Mouse (Mus musculus) left cerebral cortex, adult 18-20 months (tissue): ENCODE measurements around the gene Ephb4. TPM values are rescaled to one million over a fixed set of nuclear protein-coding genes. Genes with fewer than 3 reads are reported as not detected.

Source experiments
- DNase-seq, 2 experiments: peaks; one replicate each; pipeline ENCODE4 v3.0.0; 2021 to 2022; ENCODE audit warnings: low spot score in 2 of 2, mixed read lengths in 1 of 2
- total RNA-seq, 2 experiments: library from RNA; stranded (reverse); gene quantifications; 2 replicates each; pipeline ENCODE4 v1.2.3; 2021

The Ephb4 gene
- total RNA-seq, 2 experiments from 2014 or later = 5.5 to 5.8 TPM

GRCm38 (mm10) chr5:137352011-137352975, 2.4 kb downstream of the Ephb4 start:
- DNase-seq = no peak

DNA sequence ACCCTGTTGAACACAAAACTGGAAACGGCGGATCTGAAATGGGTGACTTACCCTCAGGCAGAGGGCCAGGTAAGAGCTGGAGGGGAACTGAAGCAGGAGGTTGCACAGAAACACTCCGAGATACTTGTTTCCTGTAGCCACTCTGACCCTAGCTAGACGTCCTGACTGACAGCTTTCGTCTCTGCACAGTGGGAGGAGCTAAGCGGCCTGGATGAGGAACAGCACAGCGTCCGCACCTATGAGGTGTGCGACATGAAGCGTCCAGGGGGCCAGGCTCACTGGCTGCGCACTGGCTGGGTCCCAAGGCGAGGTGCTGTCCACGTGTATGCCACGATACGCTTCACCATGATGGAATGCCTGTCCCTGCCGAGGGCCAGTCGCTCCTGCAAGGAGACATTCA, 4.2 kb downstream of the Ephb4 start:
- no peak for DNase-seq

DNA sequence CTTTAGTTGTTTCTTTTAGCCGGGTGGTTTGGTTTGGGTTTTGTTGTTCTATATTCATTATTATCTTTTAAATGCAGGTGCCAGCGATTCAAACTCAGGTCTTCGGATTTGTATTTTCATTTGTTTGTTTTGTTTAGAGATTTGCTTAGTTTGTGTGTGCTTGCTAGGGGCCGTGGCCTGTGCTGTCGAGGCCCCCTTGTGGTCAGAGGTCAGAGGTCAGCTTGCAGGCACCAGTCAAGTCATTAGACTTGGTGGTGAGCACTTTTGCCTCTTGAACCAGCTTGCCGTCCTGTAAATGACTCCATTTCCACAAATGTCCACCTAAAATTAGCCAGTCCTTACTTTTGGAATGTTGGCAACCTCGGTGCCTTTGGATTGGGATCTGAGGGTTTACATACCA, 8.5 kb downstream of the Ephb4 start:
- DNase-seq = no peak

GRCm38 (mm10) chr5:137369665-137370064, 19.8 kb downstream of the Ephb4 start:
- no peak for DNase-seq

- DNase-seq = no peak
These were observed 23.6 kb downstream of the Ephb4 start for GRCm38 (mm10) chr5:137373371-137373950.

GRCm38 (mm10) chr5:137374521-137375080, 24.7 kb downstream of the Ephb4 start:
- no peak for DNase-seq

GRCm38 (mm10) chr5:137375627-137376026, 25.7 kb downstream of the Ephb4 start:
- DNase-seq = no peak

DNA sequence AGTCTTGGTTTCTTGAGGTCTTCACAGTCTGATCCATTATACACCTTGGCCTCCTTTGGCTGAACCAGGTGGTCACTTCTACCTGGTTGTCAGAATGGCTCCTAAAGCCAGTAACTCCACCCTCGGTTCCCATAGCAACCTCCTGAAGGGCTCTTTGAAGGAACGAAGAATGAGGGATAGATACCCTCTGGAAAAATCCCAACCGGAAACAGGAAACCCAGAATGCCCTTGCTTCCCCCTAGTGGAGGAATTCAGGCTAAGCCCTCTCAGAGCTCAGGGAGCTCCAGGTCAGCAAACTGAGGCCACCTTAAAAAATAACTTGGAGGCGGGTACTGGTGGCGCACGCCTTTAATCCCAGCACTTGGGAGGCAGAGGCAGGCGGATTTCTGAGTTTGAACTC, 26.3 kb downstream of the Ephb4 start:
- no peak for DNase-seq

DNA sequence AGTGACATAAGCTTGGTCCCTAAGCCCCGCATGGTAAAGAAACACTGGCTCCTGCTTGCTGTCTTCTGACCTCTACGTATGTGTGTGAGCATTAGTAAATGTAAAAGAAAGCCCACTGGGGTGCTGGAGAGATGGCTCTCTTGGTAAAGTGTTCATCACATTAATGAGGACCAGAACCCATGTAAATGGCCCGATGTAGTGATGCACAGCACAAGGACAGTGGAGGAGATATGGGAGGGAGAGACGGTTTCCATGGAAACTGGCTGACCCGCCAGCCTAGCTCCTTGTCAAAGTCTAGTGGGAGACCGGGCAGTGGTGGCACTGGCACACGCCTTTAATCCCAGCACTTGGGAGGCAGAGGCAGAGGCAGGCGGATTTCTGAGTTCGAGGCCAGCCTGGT, 26.8 kb downstream of the Ephb4 start:
- no peak for DNase-seq

DNA sequence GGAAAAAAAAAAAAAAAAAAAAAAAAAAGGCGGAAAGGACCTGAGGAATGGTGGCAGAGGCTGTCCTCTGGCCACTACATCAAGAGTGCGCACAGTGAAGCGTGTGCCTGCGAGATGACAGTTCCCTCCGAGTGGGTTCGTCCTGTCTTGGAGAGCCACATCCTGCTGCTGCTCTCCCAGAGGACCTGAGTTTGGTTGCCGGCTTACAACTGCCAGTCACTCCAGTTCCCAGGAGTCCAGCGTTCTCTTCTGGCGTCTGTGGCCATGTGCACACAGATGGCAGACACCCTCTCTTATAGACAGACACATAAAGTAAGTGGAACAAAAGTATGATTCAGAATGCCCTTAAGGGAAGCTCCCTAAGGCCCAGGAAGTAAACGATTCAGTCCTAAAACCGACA, 27.3 kb downstream of the Ephb4 start:
- DNase-seq = no peak

GRCm38 (mm10) chr5:137377603-137378002, 27.7 kb downstream of the Ephb4 start:
- DNase-seq = no peak

DNA sequence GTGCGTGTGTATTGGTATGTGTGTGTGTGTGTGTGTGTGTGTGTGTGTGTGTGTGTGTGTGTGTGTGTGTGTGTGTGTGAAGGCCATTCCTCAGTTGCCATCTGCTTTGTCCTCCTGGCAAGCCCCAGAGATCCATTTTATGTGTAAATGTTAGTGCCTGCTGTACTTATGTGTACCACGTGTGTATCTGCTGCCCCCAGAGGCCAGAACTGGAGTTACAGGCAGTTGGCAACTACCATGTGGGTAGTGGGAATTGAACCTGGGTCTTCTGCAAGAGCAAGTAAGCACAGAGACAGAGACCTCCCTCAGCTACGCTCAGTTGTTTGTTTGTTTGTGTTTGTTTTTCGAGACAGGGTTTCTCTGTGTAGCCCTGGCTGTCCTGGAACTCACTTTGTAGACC, 31.2 kb downstream of the Ephb4 start:
- peak; percentile 24 to 41 for DNase-seq

- no peak for DNase-seq
These were observed 33.5 kb downstream of the Ephb4 start for GRCm38 (mm10) chr5:137383441-137383840.

- DNase-seq = no peak
These were observed 36.8 kb downstream of the Ephb4 start for GRCm38 (mm10) chr5:137386712-137387111.

GRCm38 (mm10) chr5:137391641-137392040, 41.7 kb downstream of the Ephb4 start:
- DNase-seq = no peak

DNA sequence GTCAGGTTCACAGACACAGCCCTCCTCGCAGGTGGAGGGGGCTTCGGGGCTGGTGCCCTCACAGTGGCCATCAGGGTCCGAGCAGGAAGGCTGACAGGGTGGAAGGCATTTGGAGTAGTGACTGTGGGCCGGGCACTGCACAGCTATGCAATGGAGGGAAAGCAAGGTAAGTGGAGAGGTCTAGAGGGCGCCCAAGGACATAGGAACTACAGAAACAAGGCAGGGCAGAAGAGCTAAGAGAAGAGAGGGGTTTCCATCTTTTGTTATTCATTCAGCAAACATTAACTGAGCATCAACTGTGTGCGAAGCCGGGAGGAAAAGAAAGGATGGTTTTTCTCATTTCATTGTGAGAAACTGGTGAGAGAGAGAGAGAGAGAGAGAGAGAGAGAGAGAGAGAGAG, 44.5 kb downstream of the Ephb4 start:
- DNase-seq = no peak

DNA sequence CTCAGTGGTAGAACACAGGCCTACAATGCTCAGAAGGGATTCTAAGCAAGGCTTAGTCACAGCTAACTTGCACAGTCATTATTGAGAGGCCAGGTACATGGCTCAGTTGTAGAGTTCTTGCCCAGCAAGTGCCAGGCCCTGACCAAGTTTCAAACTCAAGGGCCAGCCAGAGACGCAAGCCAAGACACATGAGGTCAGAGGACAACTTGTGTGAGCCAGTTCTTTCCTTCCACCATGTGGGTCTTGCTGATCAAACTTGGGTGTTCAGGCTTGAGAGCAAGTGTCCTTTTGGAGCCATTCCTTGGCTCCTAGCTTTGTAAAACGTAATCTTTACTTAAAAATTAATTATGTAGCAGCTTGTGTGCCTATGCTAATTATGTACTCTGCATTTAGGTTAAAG, 54.2 kb downstream of the Ephb4 start:
- DNase-seq = no peak

DNA sequence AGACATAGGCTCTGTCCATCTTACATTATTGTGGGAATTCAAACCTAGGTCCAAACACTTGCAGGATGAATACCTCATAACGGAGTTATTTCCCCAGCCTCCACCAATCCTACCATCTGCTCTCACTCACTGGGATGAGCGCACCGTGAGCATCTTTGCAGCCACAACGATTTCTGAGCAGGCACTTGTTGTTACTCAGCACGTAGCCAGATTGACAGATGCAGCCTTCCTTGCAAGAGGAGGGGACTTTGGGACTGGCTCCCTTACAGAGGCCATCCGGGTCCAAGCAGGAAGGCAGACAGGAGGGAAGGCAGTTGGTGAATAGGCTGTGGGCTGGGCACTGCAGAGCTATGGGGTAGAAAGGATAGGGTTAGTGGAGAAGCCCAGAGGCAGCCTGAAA, 59.5 kb downstream of the Ephb4 start:
- DNase-seq = no peak

- no peak for DNase-seq
These were observed 60.2 kb downstream of the Ephb4 start for GRCm38 (mm10) chr5:137410066-137410465.

DNA sequence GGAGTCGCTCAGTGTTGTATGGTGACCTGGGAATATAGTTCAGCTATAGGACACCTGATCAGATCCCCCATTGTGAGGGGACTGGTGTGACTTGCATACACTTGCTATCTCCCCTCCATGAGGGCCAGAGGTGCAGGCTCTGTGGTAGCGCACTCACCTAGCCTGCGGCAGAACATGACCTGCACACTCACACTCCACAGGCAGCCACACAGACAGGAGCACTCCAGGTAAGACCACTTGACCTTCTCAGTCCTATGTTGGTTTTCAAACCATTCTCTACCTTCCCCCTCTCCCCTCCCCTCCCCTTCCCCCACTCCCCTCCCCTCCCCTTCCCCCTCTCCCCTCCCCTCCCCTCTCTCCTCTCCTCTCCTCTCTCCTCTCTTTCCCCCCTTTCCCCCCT, 60.6 kb downstream of the Ephb4 start:
- no peak for DNase-seq

GRCm38 (mm10) chr5:137411235-137411634, 61.3 kb downstream of the Ephb4 start:
- DNase-seq = no peak

GRCm38 (mm10) chr5:137414253-137414652, 64.3 kb downstream of the Ephb4 start:
- no peak for DNase-seq
